Mouse (Mus musculus) forebrain, postnatal 0 days (tissue): ENCODE measurements around the gene Gusb. TPM values are rescaled to one million over a fixed set of nuclear protein-coding genes. Genes with fewer than 3 reads are reported as not detected.

ENCODE experiments used
- ATAC-seq: fragments of 200-750 bp; cut with Nextera tagmentation; 2 replicates; pipeline ENCODE4 v1.8.0; 2017; ENCODE audit warnings: mild to moderate bottlenecking, moderate library complexity
- DNase-seq: peaks from one replicate; pipeline ENCODE4 v3.0.0-alpha.2; 2015
- H3K27ac ChIP-seq: fragments of 300-500 bp; sonication (generic); 2 replicates; pipeline ENCODE4 v1.5.1; 2014; ENCODE audit warnings: low read depth, mild to moderate bottlenecking, antibody characterized with exemption, low read length, moderate library complexity, mixed read lengths
- H3K27me3 ChIP-seq: fragments of 300-500 bp; sonication (generic); 2 replicates; pipeline ENCODE4 v1.6.1; 2014; ENCODE audit warnings: mild to moderate bottlenecking, low read length, mixed read lengths; ENCODE audit not compliant: insufficient read depth
- H3K36me3 ChIP-seq: fragments of 300-500 bp; sonication (generic); 2 replicates; pipeline ENCODE4 v1.6.1; 2014; ENCODE audit warnings: mild to moderate bottlenecking, moderate library complexity; ENCODE audit not compliant: insufficient read depth
- H3K4me1 ChIP-seq: fragments of 300-500 bp; sonication (generic); 2 replicates; pipeline ENCODE4 v1.6.1; 2014; ENCODE audit warnings: antibody characterized with exemption; ENCODE audit not compliant: insufficient read depth
- H3K4me2 ChIP-seq: fragments of 300-500 bp; sonication (generic); 2 replicates; pipeline ENCODE4 v1.6.1; 2014; ENCODE audit warnings: low read depth, mild to moderate bottlenecking, moderate library complexity
- H3K4me3 ChIP-seq: fragments of 300-500 bp; sonication (generic); 2 replicates; pipeline ENCODE4 v1.5.1; 2014; ENCODE audit warnings: low read depth, low read length, mixed read lengths
- H3K9ac ChIP-seq: fragments of 300-500 bp; sonication (generic); 2 replicates; pipeline ENCODE4 v1.6.1; 2014; ENCODE audit warnings: mild to moderate bottlenecking
- H3K9me3 ChIP-seq: fragments of 300-500 bp; sonication (generic); 2 replicates; pipeline ENCODE4 v1.6.1; 2016; ENCODE audit warnings: low read length
- CTCF ChIP-seq: sonication (generic); IDR thresholded peaks from 2 replicates; pipeline ENCODE4 v1.5.1; 2016; ENCODE audit warnings: antibody characterized with exemption, control low read depth, low read depth
- WGBS: fragments of 180-500 bp; shearing (Covaris S2); extraction: QIAGEN DNeasy Blood & Tissue Kit; methylation state at CpG from one replicate; pipeline ENCODE4 v1.1.7; 2014; 5-methylcytosine and 5-hydroxymethylcytosine counted together
- polyA plus RNA-seq: library from polyadenylated mRNA; unstranded; fragments of >200 nt; fragmentation: Nextera tagmentation; extraction: Ambion mirVana; gene quantifications from 2 replicates; pipeline ENCODE4 v1.2.1, GENCODE M21; 2015
- total RNA-seq: library from RNA; depleted of rRNA; stranded (reverse); fragments of >200 nt; gene quantifications from 2 replicates; pipeline ENCODE4 v1.2.3, GENCODE M21; 2014; rRNA removed

Gusb gene
- total and polyA plus RNA-seq, 2 experiments from 2014 or later, result 19.9 to 29.3 TPM

DNA sequence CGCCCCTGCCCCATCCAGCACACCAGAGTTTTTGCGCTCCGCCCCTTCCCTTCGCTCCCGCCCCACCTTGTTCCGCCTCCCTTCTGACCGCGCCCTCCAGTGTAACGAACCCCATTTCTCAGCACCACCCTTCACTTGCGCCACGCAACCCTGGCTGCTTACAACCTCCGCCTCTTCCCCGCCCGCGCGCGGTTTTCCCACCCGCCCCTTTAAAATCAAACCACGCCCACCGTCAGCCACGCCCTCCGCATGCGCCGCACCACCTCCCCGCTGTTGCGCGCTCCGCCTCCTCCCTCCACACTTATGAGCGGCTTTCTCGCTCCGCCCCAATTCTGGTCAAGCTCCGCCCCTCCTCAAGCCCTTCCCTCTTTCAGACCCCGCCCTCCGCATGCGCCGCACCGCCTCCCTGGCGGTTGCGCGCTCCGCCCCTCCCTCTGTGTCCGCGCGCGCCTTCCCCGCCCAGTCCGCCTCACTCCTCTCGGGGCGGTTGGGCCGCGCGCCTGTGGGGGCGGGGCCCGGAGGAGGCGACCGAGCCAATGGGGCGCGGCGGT, 61.3 kb downstream of the Gusb start, which contains the start of gene Vkorc1l1:
Vkorc1l1 (plus strand) TSS at position 476 of the 551 bp plus-strand sequence.
- 2% methylated on average over 59 of the region's 59 CpGs for WGBS
- Histone ChIP-seq H3K36me3 (no peaks in the 10 kb centered on the region), H3K27me3 (no peaks in the 10 kb centered on the region), H3K9me3 (no peaks in the 10 kb centered on the region), H3K4me2 (peak within 1 kb of the TSS; percentile 81), H3K9ac (peak within 1 kb of the TSS; percentile 73), H3K27ac (peak within 1 kb of the TSS; percentile 59), H3K4me3 (peak within 1 kb of the TSS; percentile 74), H3K4me1 (0 out of 2 replicates have a peak, but pooled peaks cover 3% of the 10 kb centered on the region)
- TF ChIP-seq CTCF, result no peak
- peak; percentile 99 for DNase-seq
- ATAC-seq, result peak; percentile 93

DNA sequence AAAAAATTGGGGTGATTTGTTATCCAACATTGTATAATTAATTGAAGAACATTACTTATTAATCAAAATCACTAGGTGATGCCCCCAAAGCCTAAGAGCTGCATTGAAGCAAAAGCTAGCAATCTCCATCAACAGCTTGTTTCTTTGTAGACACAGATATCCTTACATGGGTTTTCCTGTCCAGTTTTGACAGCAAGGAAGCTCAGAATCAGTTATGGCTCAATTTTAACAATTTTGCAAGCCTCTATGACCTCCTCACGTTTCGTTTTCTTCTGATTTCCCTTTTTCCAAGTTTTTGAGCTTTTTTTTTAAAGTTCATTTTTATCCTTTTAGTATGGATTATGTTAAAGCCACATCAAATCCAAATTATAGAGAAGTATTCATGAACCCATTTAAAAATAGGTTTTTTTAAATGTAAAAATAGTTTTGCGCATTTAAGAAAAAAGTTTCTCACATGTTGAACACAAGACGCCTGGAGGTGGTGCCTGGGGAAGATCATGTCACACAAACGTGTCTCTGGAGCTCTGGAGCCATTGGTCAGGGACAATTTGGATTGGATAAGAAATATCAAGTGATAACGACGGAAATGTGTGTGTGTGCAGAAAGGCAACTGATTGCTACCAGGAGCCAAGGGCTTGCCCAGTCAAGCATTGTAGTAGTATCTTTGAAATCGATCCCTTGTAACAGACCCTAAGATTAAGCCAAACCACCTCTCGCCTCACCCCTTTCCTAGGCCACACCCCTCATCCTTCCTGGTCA, 61.9 kb downstream of the Gusb start:
- peak overlapping the region; percentile 74 for H3K4me3 ChIP-seq
- TF ChIP-seq CTCF, result no peak
- no peak for DNase-seq
- 8% methylated on average over 9 of the region's 9 CpGs for WGBS
- H3K36me3 ChIP-seq, result no peaks in the 10 kb centered on the region
- peak overlapping the region; percentile 48 for H3K4me2 ChIP-seq
- peak overlapping the region; percentile 59 for H3K27ac ChIP-seq
- peak; percentile 58 for ATAC-seq
- H3K4me1 ChIP-seq, result 0 out of 2 replicates have a peak, but pooled peaks cover 3% of the 10 kb centered on the region
- no peaks in the 10 kb centered on the region for H3K27me3 ChIP-seq
- peak overlapping the region; percentile 73 for H3K9ac ChIP-seq
- no peaks in the 10 kb centered on the region for H3K9me3 ChIP-seq

DNA sequence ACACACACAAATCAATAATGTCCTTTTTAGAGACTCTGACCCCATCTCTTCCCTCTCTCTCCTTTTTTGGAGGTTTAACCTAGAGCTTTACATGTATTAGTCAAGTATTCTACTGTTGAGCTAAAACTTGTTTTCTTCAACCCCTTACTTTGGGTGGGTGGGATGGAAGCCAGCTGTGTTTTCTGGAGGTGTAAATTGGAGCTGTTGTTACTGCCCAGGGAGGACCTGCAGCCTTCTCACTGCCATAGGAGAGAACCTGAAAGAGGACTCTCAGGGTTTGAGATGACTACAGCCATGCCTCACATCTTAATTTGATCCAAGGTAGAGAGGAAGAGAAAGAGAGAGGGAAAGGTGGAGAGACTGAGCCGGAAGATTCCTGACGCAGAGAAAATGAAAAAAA, 62.6 kb downstream of the Gusb start:
- ATAC-seq (no peak), DNase-seq (no peak)
- Histone ChIP-seq H3K4me3 (no peak overlapping the region), H3K9ac (no peak overlapping the region), H3K36me3 (no peaks in the 10 kb centered on the region), H3K27me3 (no peaks in the 10 kb centered on the region), H3K9me3 (no peaks in the 10 kb centered on the region), H3K27ac (no peak overlapping the region), H3K4me2 (no peak overlapping the region), H3K4me1 (0 out of 2 replicates have a peak, but pooled peaks cover 3% of the 10 kb centered on the region)
- WGBS, result 58% methylated on average over 2 of the region's 2 CpGs
- no peak for TF ChIP-seq CTCF

Other genes with a start within 250 kb of the Gusb start
- gene Psph, start 215.6 kb downstream of the Gusb start, total RNA-seq, result 33.3 and 37.9 TPM in 2 replicates
- 44.6 and 46.3 TPM in 2 replicates for gene Psph, start 215.6 kb downstream of the Gusb start, polyA plus RNA-seq
- 16.6 and 29.9 TPM in 2 replicates for gene Sumf2, start 156.1 kb downstream of the Gusb start, total RNA-seq
- 21.2 and 22.3 TPM in 2 replicates for gene Sumf2, start 156.1 kb downstream of the Gusb start, polyA plus RNA-seq
- gene Chchd2, start 115.6 kb downstream of the Gusb start, total RNA-seq, result 905 and 1,053 TPM in 2 replicates
- gene Chchd2, start 115.6 kb downstream of the Gusb start, polyA plus RNA-seq, result 889 and 1,240 TPM in 2 replicates
- gene Zbed5, start 107.3 kb downstream of the Gusb start, total RNA-seq, result 21.2 and 23.6 TPM in 2 replicates
- 8.3 and 9.8 TPM in 2 replicates for gene Zbed5, start 107.3 kb downstream of the Gusb start, polyA plus RNA-seq
- 1.2 and 1.4 TPM in 2 replicates for gene Phkg1, start 104.5 kb downstream of the Gusb start, total RNA-seq
- gene Phkg1, start 104.5 kb downstream of the Gusb start, polyA plus RNA-seq, result 0.50 and 1.3 TPM in 2 replicates
- 1.4 and 3.0 TPM in 2 replicates for gene Nupr1l, start 94.5 kb downstream of the Gusb start, total RNA-seq
- gene Nupr1l, start 94.5 kb downstream of the Gusb start, polyA plus RNA-seq, result 5.5 and 5.6 TPM in 2 replicates
- gene Vkorc1l1, start 61.1 kb downstream of the Gusb start, total RNA-seq, result 43.5 and 52.8 TPM in 2 replicates
- 16.9 and 22.0 TPM in 2 replicates for gene Vkorc1l1, start 61.1 kb downstream of the Gusb start, polyA plus RNA-seq
- gene Asl, start 26.2 kb upstream of the Gusb start, total RNA-seq, result 28.7 and 33.2 TPM in 2 replicates
- 32.5 and 39.3 TPM in 2 replicates for gene Asl, start 26.2 kb upstream of the Gusb start, polyA plus RNA-seq
- 63.2 and 69.1 TPM in 2 replicates for gene Crcp, start 26.2 kb upstream of the Gusb start, total RNA-seq
- gene Crcp, start 26.2 kb upstream of the Gusb start, polyA plus RNA-seq, result 87.1 and 91.2 TPM in 2 replicates
- 50.7 and 55.3 TPM in 2 replicates for gene Tpst1, start 70.3 kb upstream of the Gusb start, total RNA-seq
- gene Tpst1, start 70.3 kb upstream of the Gusb start, polyA plus RNA-seq, result 50.3 and 55.4 TPM in 2 replicates
- 16.7 and 22.4 TPM in 2 replicates for gene Kctd7, start 141.8 kb upstream of the Gusb start, total RNA-seq
- gene Kctd7, start 141.8 kb upstream of the Gusb start, polyA plus RNA-seq, result 7.4 and 10.7 TPM in 2 replicates
- gene Rabgef1, start 168.7 kb upstream of the Gusb start, total RNA-seq, result 23.0 and 26.8 TPM in 2 replicates
- gene Rabgef1, start 168.7 kb upstream of the Gusb start, polyA plus RNA-seq, result 23.8 and 32.5 TPM in 2 replicates
- 29.8 and 45.8 TPM in 2 replicates for gene Tmem248, start 214.0 kb upstream of the Gusb start, total RNA-seq
- gene Tmem248, start 214.0 kb upstream of the Gusb start, polyA plus RNA-seq, result 20.6 and 29.1 TPM in 2 replicates